Mouse (Mus musculus): ENCODE measurements around the gene Crygn. TPM values are rescaled to one million over a fixed set of nuclear protein-coding genes. Genes with fewer than 3 reads are reported as not detected.
"Not testable (repeated sequence)": the region's sequence is repeated elsewhere in the genome, so short reads cannot be mapped to it uniquely, and the experiment has no call there.

Crygn gene
- total and polyA plus RNA-seq, 3 experiments: 0.89 TPM; not detected in 2

DNA sequence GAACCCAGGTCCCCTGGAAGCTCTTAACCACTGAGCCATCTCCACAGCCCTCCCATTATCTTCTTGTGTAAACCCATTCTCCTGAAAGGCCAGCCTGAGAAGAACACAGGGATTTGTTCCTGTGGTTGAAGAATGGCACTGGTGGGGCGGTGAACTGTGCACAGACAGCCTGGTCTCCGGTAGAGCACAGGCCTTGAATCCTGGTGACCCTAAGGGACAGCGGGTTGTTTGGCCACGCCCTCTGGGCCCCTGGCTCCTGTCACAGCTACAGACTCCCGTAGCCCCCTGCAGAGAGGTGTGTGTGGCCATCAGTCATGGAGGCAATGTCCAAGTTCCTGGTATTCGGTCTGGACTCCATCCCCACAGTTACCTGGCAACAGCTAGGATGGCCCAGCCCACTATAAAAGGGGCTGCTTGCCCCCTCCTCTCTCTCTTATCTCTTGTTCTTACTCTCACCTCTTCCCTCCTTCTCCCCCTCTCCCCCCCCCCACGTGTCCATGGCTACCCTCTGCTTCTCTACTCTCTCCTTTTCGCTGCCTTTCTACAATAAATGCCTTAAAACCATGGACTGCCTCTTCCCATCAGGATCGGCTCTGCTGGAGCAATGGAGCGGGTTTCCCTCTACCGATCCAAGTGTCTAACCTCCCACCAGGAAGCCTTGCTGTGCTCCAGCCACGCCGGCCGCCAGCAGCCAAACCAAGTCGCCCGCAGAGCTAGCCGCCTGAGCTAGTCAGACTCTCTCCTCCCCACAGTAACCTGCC, 20.5 kb upstream of the Crygn start:
- Histone ChIP-seq H3K27ac (ENCODE audit: control insufficient read depth, low read depth, low read length) (no peak overlapping the region), H3K79me2 (ENCODE audit: control insufficient read depth, insufficient read depth, low read length, poor library complexity) (no peaks in the 10 kb centered on the region), H3K36me3 (ENCODE audit: control insufficient read depth in 1 of 2, insufficient read depth in 2 of 2, low read length in 2 of 2) (no peaks in the 10 kb centered on the region), H3K4me1 (ENCODE audit: control insufficient read depth in 1 of 2, insufficient read depth in 2 of 2, low read length in 2 of 2) (no peaks in the 10 kb centered on the region; a peak in 1 of 4 replicates), H3K4me3 (ENCODE audit: control insufficient read depth in 1 of 2, insufficient read depth in 1 of 2, low read depth in 2 of 2, low read length in 2 of 2) (no peak overlapping the region), H3K9ac (ENCODE audit: control insufficient read depth, low read depth, low read length, poor library complexity, severe bottlenecking) (no peak overlapping the region), H3K27me3 (ENCODE audit: control insufficient read depth in 1 of 2, insufficient read depth in 2 of 2, low read length in 2 of 2) (no peaks in the 10 kb centered on the region; a peak in 1 of 4 replicates), H3K9me3 (replicated peaks; ENCODE audit: insufficient read depth, low read length) (no peaks in the 10 kb centered on the region)
- TF ChIP-seq MAZ (IDR thresholded peaks at IDR 0.05; ENCODE audit: low read depth, low read length): no peak
- no peak for TF ChIP-seq HCFC1 (IDR thresholded peaks at IDR 0.05; ENCODE audit: low read depth, low read length)
- no peak for TF ChIP-seq USF2 (IDR thresholded peaks at IDR 0.05; ENCODE audit: borderline replicate concordance in 1 of 2, insufficient read depth in 1 of 2, low read depth in 1 of 2, low read length in 2 of 2)
- TF ChIP-seq KAT2A (conservative IDR thresholded peaks at IDR 0.05; ENCODE audit: low read depth, low read length): no peak
- TF ChIP-seq MYC (IDR thresholded peaks at IDR 0.05; ENCODE audit: low read depth, low read length): no peak
- no peak for TF ChIP-seq EP300 (IDR thresholded peaks at IDR 0.05; ENCODE audit: low read depth in 1 of 2, low read length in 2 of 2)
- TF ChIP-seq RAD21 (IDR thresholded peaks at IDR 0.05; ENCODE audit: low read depth, low read length): no peak
- no peak for TF ChIP-seq ZKSCAN1 (IDR thresholded peaks at IDR 0.05; ENCODE audit: low read depth, low read length)
- TF ChIP-seq SIN3A (IDR thresholded peaks at IDR 0.05; ENCODE audit: low read length): no peak
- TF ChIP-seq MAX (IDR thresholded peaks at IDR 0.05; ENCODE audit: low read length): no peak
- TF ChIP-seq GABPA (IDR thresholded peaks at IDR 0.05; ENCODE audit: low read depth, low read length): no peak
- no peak for TF ChIP-seq BHLHE40 (IDR thresholded peaks at IDR 0.05; ENCODE audit: borderline replicate concordance, low read depth, low read length)
- no peak for TF ChIP-seq JUND (IDR thresholded peaks at IDR 0.05; ENCODE audit: low read depth, low read length)
- TF ChIP-seq ZMIZ1 (IDR thresholded peaks at IDR 0.05; ENCODE audit: low read depth, low read length): no peak
- no peak for TF ChIP-seq E2F4 (IDR thresholded peaks at IDR 0.05; ENCODE audit: borderline replicate concordance, low read depth, low read length)
- no peak for DNase-seq (ENCODE audit: low read depth, low spot score)

GRCm38 (mm10) chr5:24776681-24777080, 18.9 kb upstream of the Crygn start:
- no peak overlapping the region for H3K9ac ChIP-seq (ENCODE audit: control insufficient read depth, low read depth, low read length, poor library complexity, severe bottlenecking)
- H3K27ac ChIP-seq (ENCODE audit: control insufficient read depth, low read depth, low read length): no peak overlapping the region
- peak; percentile 11; the same call in 1 of the 2 replicates for TF ChIP-seq SMC3 (IDR thresholded peaks at IDR 0.05; ENCODE audit: low read depth, low read length)
- peak; percentile 26 to 42 (median 39) for TF ChIP-seq CTCF (IDR thresholded peaks at IDR 0.05 in 2 of 3, conservative IDR thresholded peaks at IDR 0.05 in 1 of 3; ENCODE audit: control insufficient read depth in 1 of 3, insufficient read depth in 1 of 3, low read depth in 2 of 3, low read length in 3 of 3, poor library complexity in 1 of 3, severe bottlenecking in 1 of 3)
- 0 out of 2 replicates have a peak, but pooled peaks have one; percentile 33 for TF ChIP-seq GATA1 (IDR thresholded peaks at IDR 0.05; ENCODE audit: low read depth, low read length)
- no peak for TF ChIP-seq GABPA (IDR thresholded peaks at IDR 0.05; ENCODE audit: low read depth, low read length)
- H3K9me3 ChIP-seq (replicated peaks; ENCODE audit: insufficient read depth, low read length): no peaks in the 10 kb centered on the region
- no peaks in the 10 kb centered on the region for H3K36me3 ChIP-seq (ENCODE audit: control insufficient read depth in 1 of 2, insufficient read depth in 2 of 2, low read length in 2 of 2)
- H3K4me1 ChIP-seq (ENCODE audit: control insufficient read depth in 1 of 2, insufficient read depth in 2 of 2, low read length in 2 of 2): no peaks in the 10 kb centered on the region; a peak in 1 of 4 replicates
- H3K27me3 ChIP-seq (ENCODE audit: control insufficient read depth in 1 of 2, insufficient read depth in 2 of 2, low read length in 2 of 2): no peaks in the 10 kb centered on the region; a peak in 1 of 4 replicates
- DNase-seq (ENCODE audit: low read depth, low spot score): peak; percentile 24
- no peak overlapping the region for H3K4me3 ChIP-seq (ENCODE audit: control insufficient read depth in 1 of 2, insufficient read depth in 1 of 2, low read depth in 2 of 2, low read length in 2 of 2)
- H3K79me2 ChIP-seq (ENCODE audit: control insufficient read depth, insufficient read depth, low read length, poor library complexity): no peaks in the 10 kb centered on the region

DNA sequence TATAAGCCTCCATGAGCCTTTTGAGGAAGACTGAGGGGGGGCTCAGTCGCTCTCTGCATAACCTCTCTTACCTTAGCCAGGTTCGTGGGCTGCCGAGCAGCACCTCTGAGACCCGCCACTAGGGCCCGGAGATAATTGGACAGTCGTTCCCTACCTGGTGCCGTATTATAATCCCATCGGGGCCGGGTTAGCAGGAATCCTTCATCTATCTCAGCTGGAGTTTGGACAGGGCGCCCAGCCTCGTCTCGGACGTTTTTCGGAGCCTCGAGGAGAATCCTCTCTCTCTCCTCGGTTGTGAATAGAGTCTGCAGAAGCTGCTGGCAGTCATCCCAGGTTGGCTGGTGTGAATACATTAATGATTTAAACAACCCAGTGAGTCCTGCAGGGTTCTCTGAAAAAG, 16.7 kb upstream of the Crygn start:
- not testable (repeated sequence) for H3K4me3 ChIP-seq (ENCODE audit: control insufficient read depth in 1 of 2, insufficient read depth in 1 of 2, low read depth in 2 of 2, low read length in 2 of 2); H3K9me3 ChIP-seq (replicated peaks; ENCODE audit: insufficient read depth, low read length); H3K4me1 ChIP-seq (ENCODE audit: control insufficient read depth in 1 of 2, insufficient read depth in 2 of 2, low read length in 2 of 2); H3K79me2 ChIP-seq (ENCODE audit: control insufficient read depth, insufficient read depth, low read length, poor library complexity); H3K36me3 ChIP-seq (ENCODE audit: control insufficient read depth in 1 of 2, insufficient read depth in 2 of 2, low read length in 2 of 2); H3K9ac ChIP-seq (ENCODE audit: control insufficient read depth, low read depth, low read length, poor library complexity, severe bottlenecking); DNase-seq (ENCODE audit: low read depth, low spot score); H3K27me3 ChIP-seq (ENCODE audit: control insufficient read depth in 1 of 2, insufficient read depth in 2 of 2, low read length in 2 of 2); H3K27ac ChIP-seq (ENCODE audit: control insufficient read depth, low read depth, low read length)
